Mouse (Mus musculus): ENCODE measurements at regions not wholly inside any gene's neighbourhood (a gene's known extent, or its start where the extent isn't known, plus 50 kb on each side); places are given as distances from the start of the nearest gene placed in this dataset.

GRCm38 (mm10) chr13:102294451-102294850, 398.9 kb upstream of the Cd180 start:
- no peak overlapping the region for H3K4me2 ChIP-seq
- DNase-seq, result no peak

GRCm38 (mm10) chr13:102295079-102295478, 398.3 kb upstream of the Cd180 start:
- Histone ChIP-seq H3K4me2 (no peak overlapping the region), H3K9me3 (replicated peaks) (no peaks in the 10 kb centered on the region), H3K4me3 (replicated peaks) (no peak overlapping the region), H3K4me1 (replicated peaks) (no peaks in the 10 kb centered on the region), H3K27me3 (no peaks in the 10 kb centered on the region), H3K27ac (no peak overlapping the region), H3K36me3 (no peaks in the 10 kb centered on the region), H3K9ac (no peak overlapping the region)
- DNase-seq, result no peak
- WGBS (ENCODE audit: insufficient replicate concordance), result 65% methylated on average over 11 of the region's 11 CpGs
- ATAC-seq (ENCODE audit: low read depth), result no peak

More at GRCm38 (mm10) chr13:102294451-102294850, 398.9 kb upstream of the Cd180 start:
- no peak for ATAC-seq (ENCODE audit: low read depth)
- Histone ChIP-seq H3K9ac (no peak overlapping the region), H3K27ac (no peak overlapping the region), H3K36me3 (no peaks in the 10 kb centered on the region), H3K9me3 (replicated peaks) (no peaks in the 10 kb centered on the region), H3K4me3 (replicated peaks) (no peak overlapping the region), H3K4me1 (replicated peaks) (no peaks in the 10 kb centered on the region), H3K27me3 (no peaks in the 10 kb centered on the region)
- WGBS (ENCODE audit: insufficient replicate concordance), result 68% methylated on average over 2 of the region's 2 CpGs

GRCm38 (mm10) chr13:102307983-102308382, 385.4 kb upstream of the Cd180 start:
- Histone ChIP-seq H3K9me3 (replicated peaks) (no peaks in the 10 kb centered on the region), H3K27ac (no peak overlapping the region), H3K36me3 (no peaks in the 10 kb centered on the region), H3K27me3 (no peaks in the 10 kb centered on the region), H3K4me3 (replicated peaks) (no peak overlapping the region), H3K4me2 (no peak overlapping the region), H3K4me1 (replicated peaks) (no peaks in the 10 kb centered on the region), H3K9ac (no peak overlapping the region)
- ATAC-seq (ENCODE audit: low read depth) (no peak), DNase-seq (no peak)
- WGBS (ENCODE audit: insufficient replicate concordance), result 63% methylated on average over 2 of the region's 2 CpGs

- Histone ChIP-seq H3K9me3 (replicated peaks) (no peaks in the 10 kb centered on the region), H3K27ac (no peak overlapping the region), H3K4me3 (replicated peaks) (no peak overlapping the region), H3K4me1 (replicated peaks) (no peaks in the 10 kb centered on the region), H3K36me3 (no peaks in the 10 kb centered on the region), H3K27me3 (no peaks in the 10 kb centered on the region), H3K4me2 (no peak overlapping the region), H3K9ac (no peak overlapping the region)
- 18% methylated on average over 3 of the region's 3 CpGs for WGBS (ENCODE audit: insufficient replicate concordance)
- DNase-seq (no peak), ATAC-seq (ENCODE audit: low read depth) (no peak)
Observed at GRCm38 (mm10) chr13:102312096-102312495, 381.3 kb upstream of the Cd180 start.

GRCm38 (mm10) chr13:102315921-102316692, 377.3 kb upstream of the Cd180 start:
- Histone ChIP-seq H3K4me1 (replicated peaks) (no peaks in the 10 kb centered on the region), H3K4me3 (replicated peaks) (no peak overlapping the region), H3K27ac (no peak overlapping the region), H3K27me3 (no peaks in the 10 kb centered on the region), H3K4me2 (no peak overlapping the region), H3K9me3 (replicated peaks) (no peaks in the 10 kb centered on the region), H3K9ac (no peak overlapping the region), H3K36me3 (no peaks in the 10 kb centered on the region)
- 70% methylated on average over 3 of the region's 3 CpGs for WGBS (ENCODE audit: insufficient replicate concordance)
- DNase-seq, result no peak
- no peak for ATAC-seq (ENCODE audit: low read depth)

GRCm38 (mm10) chr13:102318891-102319404, 374.4 kb upstream of the Cd180 start:
- Histone ChIP-seq H3K4me3 (replicated peaks) (no peak overlapping the region), H3K27me3 (no peaks in the 10 kb centered on the region), H3K36me3 (no peaks in the 10 kb centered on the region), H3K9ac (no peak overlapping the region), H3K27ac (no peak overlapping the region), H3K9me3 (replicated peaks) (no peaks in the 10 kb centered on the region), H3K4me2 (no peak overlapping the region), H3K4me1 (replicated peaks) (no peaks in the 10 kb centered on the region)
- DNase-seq (no peak), ATAC-seq (ENCODE audit: low read depth) (no peak)
- WGBS (ENCODE audit: insufficient replicate concordance), result 74% methylated on average over 4 of the region's 4 CpGs

- H3K9ac ChIP-seq, result no peak overlapping the region
- 65% methylated on average over 2 of the region's 2 CpGs for WGBS (ENCODE audit: insufficient replicate concordance)
- no peaks in the 10 kb centered on the region for H3K27me3 ChIP-seq
- H3K27ac ChIP-seq, result no peak overlapping the region
- no peaks in the 10 kb centered on the region for H3K9me3 ChIP-seq (replicated peaks)
- H3K4me2 ChIP-seq, result no peak overlapping the region
- no peaks in the 10 kb centered on the region for H3K36me3 ChIP-seq
- H3K4me3 ChIP-seq (replicated peaks), result no peak overlapping the region
- ATAC-seq (ENCODE audit: low read depth), result no peak
- H3K4me1 ChIP-seq (replicated peaks), result no peaks in the 10 kb centered on the region
- no peak for DNase-seq
Observed at GRCm38 (mm10) chr13:102319453-102319852, 373.9 kb upstream of the Cd180 start.

GRCm38 (mm10) chr13:102323876-102324275, 369.5 kb upstream of the Cd180 start:
- Histone ChIP-seq H3K9me3 (replicated peaks) (no peaks in the 10 kb centered on the region), H3K4me2 (no peak overlapping the region), H3K4me1 (replicated peaks) (peaks cover 11% of the 10 kb centered on the region), H3K27ac (no peak overlapping the region), H3K27me3 (no peaks in the 10 kb centered on the region), H3K9ac (no peak overlapping the region), H3K36me3 (no peaks in the 10 kb centered on the region), H3K4me3 (replicated peaks) (no peak overlapping the region)
- ATAC-seq (ENCODE audit: low read depth), result no peak
- DNase-seq, result no peak
- WGBS (ENCODE audit: insufficient replicate concordance), result 79% methylated on average over 3 of the region's 3 CpGs

GRCm38 (mm10) chr13:102326003-102326402, 367.4 kb upstream of the Cd180 start:
- ATAC-seq (ENCODE audit: low read depth) (peak; percentile 88), DNase-seq (no peak)
- no peaks in the 10 kb centered on the region for H3K27me3 ChIP-seq
- no peak overlapping the region for H3K4me2 ChIP-seq
- no peak overlapping the region for H3K4me3 ChIP-seq (replicated peaks)
- H3K4me1 ChIP-seq (replicated peaks), result peaks cover 11% of the 10 kb centered on the region
- no peaks in the 10 kb centered on the region for H3K9me3 ChIP-seq (replicated peaks)
- no peak overlapping the region for H3K9ac ChIP-seq
- no peak overlapping the region; the same call in 1 of the 2 replicates for H3K27ac ChIP-seq
- H3K36me3 ChIP-seq, result no peaks in the 10 kb centered on the region
- 13% methylated on average over 2 of the region's 2 CpGs for WGBS (ENCODE audit: insufficient replicate concordance)

GRCm38 (mm10) chr13:102326544-102326943, 366.8 kb upstream of the Cd180 start:
- Histone ChIP-seq H3K9me3 (replicated peaks) (no peaks in the 10 kb centered on the region), H3K4me1 (replicated peaks) (peaks cover 11% of the 10 kb centered on the region), H3K4me3 (replicated peaks) (no peak overlapping the region), H3K36me3 (no peaks in the 10 kb centered on the region), H3K27ac (no peak overlapping the region), H3K9ac (no peak overlapping the region), H3K4me2 (no peak overlapping the region), H3K27me3 (no peaks in the 10 kb centered on the region)
- ATAC-seq (ENCODE audit: low read depth), result peak; percentile 75; the same call in 1 of the 2 replicates
- WGBS (ENCODE audit: insufficient replicate concordance), result 39% methylated on average over 2 of the region's 2 CpGs
- DNase-seq, result no peak

- ATAC-seq (ENCODE audit: low read depth) (no peak), DNase-seq (no peak)
- Histone ChIP-seq H3K36me3 (no peaks in the 10 kb centered on the region), H3K9me3 (replicated peaks) (no peaks in the 10 kb centered on the region), H3K27me3 (no peaks in the 10 kb centered on the region), H3K4me2 (no peak overlapping the region), H3K9ac (no peak overlapping the region), H3K4me3 (replicated peaks) (no peak overlapping the region), H3K27ac (no peak overlapping the region), H3K4me1 (replicated peaks) (no peaks in the 10 kb centered on the region)
- 53% methylated on average over 1 of the region's 1 CpGs for WGBS (ENCODE audit: insufficient replicate concordance)
Observed at GRCm38 (mm10) chr13:102333667-102334066, 359.7 kb upstream of the Cd180 start.

GRCm38 (mm10) chr13:102334131-102334534, 359.2 kb upstream of the Cd180 start:
- Histone ChIP-seq H3K9me3 (replicated peaks) (no peaks in the 10 kb centered on the region), H3K27ac (no peak overlapping the region), H3K9ac (no peak overlapping the region), H3K4me3 (replicated peaks) (no peak overlapping the region), H3K27me3 (no peaks in the 10 kb centered on the region), H3K4me2 (no peak overlapping the region), H3K4me1 (replicated peaks) (no peaks in the 10 kb centered on the region), H3K36me3 (no peaks in the 10 kb centered on the region)
- ATAC-seq (ENCODE audit: low read depth) (no peak), DNase-seq (no peak)
- WGBS (ENCODE audit: insufficient replicate concordance), result 74% methylated on average over 13 of the region's 13 CpGs

Measured in liver, embryonic 13.5 days (tissue).